Mouse (Mus musculus) midbrain, embryonic 10.5 days (tissue): ENCODE results near the gene Mmrn1. TPM values are rescaled to one million over a fixed set of nuclear protein-coding genes. Genes with fewer than 3 reads are reported as not detected.

ENCODE experiments used
- DNase-seq: peaks from one replicate; pipeline ENCODE4 v3.0.0-alpha.2; 2017; ENCODE audit warnings: low spot score
- H3K27ac ChIP-seq: fragments of 300-500 bp; sonication (generic); replicated peaks from 2 replicates; pipeline ENCODE4 v1.5.1; 2016; ENCODE audit warnings: mild to moderate bottlenecking
- H3K27me3 ChIP-seq: fragments of 300-500 bp; sonication (generic); 2 replicates; pipeline ENCODE4 v1.6.1; 2016; ENCODE audit warnings: low read depth, mild to moderate bottlenecking; ENCODE audit not compliant: poor library complexity, severe bottlenecking
- H3K36me3 ChIP-seq: fragments of 300-500 bp; sonication (generic); 2 replicates; pipeline ENCODE4 v1.6.1; 2016; ENCODE audit warnings: mild to moderate bottlenecking, moderate library complexity
- H3K4me1 ChIP-seq: fragments of 300-500 bp; sonication (generic); 2 replicates; pipeline ENCODE4 v1.6.1; 2016
- H3K4me3 ChIP-seq: fragments of 300-500 bp; sonication (generic); 2 replicates; pipeline ENCODE4 v1.5.1; 2016; ENCODE audit warnings: mild to moderate bottlenecking, moderate library complexity
- H3K9me3 ChIP-seq: fragments of 300-500 bp; sonication (generic); replicated peaks from 2 replicates; pipeline ENCODE4 v1.6.1; 2016; ENCODE audit warnings: mild to moderate bottlenecking
- WGBS: fragments of 180-500 bp; shearing (Covaris S2); methylation state at CpG from one replicate; pipeline ENCODE4 v1.1.7; 2016; 5-methylcytosine and 5-hydroxymethylcytosine counted together
- polyA plus RNA-seq: library from polyadenylated mRNA; unstranded; fragments of >200 nt; fragmentation: Nextera tagmentation; extraction: Ambion mirVana; gene quantifications from 2 replicates; pipeline ENCODE4 v1.2.1, GENCODE M21; 2016

The Mmrn1 gene
- polyA plus RNA-seq, 1 experiment from 2014 or later, result 5.6 TPM

- H3K4me1 ChIP-seq, result no peaks in the 10 kb centered on the region
- H3K27ac ChIP-seq, result no peak overlapping the region
- 89% methylated on average over 4 of the region's 4 CpGs for WGBS
- no peaks in the 10 kb centered on the region for H3K27me3 ChIP-seq
- H3K9me3 ChIP-seq, result no peaks in the 10 kb centered on the region
- no peak overlapping the region for H3K4me3 ChIP-seq
- H3K36me3 ChIP-seq, result no peaks in the 10 kb centered on the region
- no peak for DNase-seq
These were observed 42.2 kb downstream of the Mmrn1 start for GRCm38 (mm10) chr6:60966931-60967330.

- no peak for DNase-seq
- no peaks in the 10 kb centered on the region for H3K4me1 ChIP-seq
- 88% methylated on average over 6 of the region's 6 CpGs for WGBS
- no peak overlapping the region for H3K27ac ChIP-seq
- no peak overlapping the region for H3K4me3 ChIP-seq
- no peaks in the 10 kb centered on the region for H3K9me3 ChIP-seq
- no peaks in the 10 kb centered on the region for H3K27me3 ChIP-seq
- H3K36me3 ChIP-seq, result no peaks in the 10 kb centered on the region
These were observed 44.6 kb downstream of the Mmrn1 start for GRCm38 (mm10) chr6:60969407-60969806.

GRCm38 (mm10) chr6:60970811-60971210 lies 46.0 kb downstream of the Mmrn1 start:
- H3K4me3 ChIP-seq, result no peak overlapping the region
- no peaks in the 10 kb centered on the region for H3K27me3 ChIP-seq
- H3K9me3 ChIP-seq, result no peaks in the 10 kb centered on the region
- DNase-seq, result no peak
- H3K36me3 ChIP-seq, result no peaks in the 10 kb centered on the region
- H3K4me1 ChIP-seq, result no peaks in the 10 kb centered on the region
- 90% methylated on average over 2 of the region's 2 CpGs for WGBS
- H3K27ac ChIP-seq, result no peak overlapping the region

GRCm38 (mm10) chr6:60978610-60979009 lies 53.8 kb downstream of the Mmrn1 start:
- Histone ChIP-seq H3K36me3 (no peaks in the 10 kb centered on the region), H3K27me3 (no peaks in the 10 kb centered on the region), H3K4me3 (no peak overlapping the region), H3K9me3 (no peaks in the 10 kb centered on the region), H3K4me1 (no peaks in the 10 kb centered on the region), H3K27ac (no peak overlapping the region)
- 75% methylated on average over 1 of the region's 1 CpGs for WGBS
- DNase-seq, result no peak

- H3K27ac ChIP-seq, result no peak overlapping the region
- H3K36me3 ChIP-seq, result no peaks in the 10 kb centered on the region
- no peaks in the 10 kb centered on the region for H3K27me3 ChIP-seq
- WGBS, result 95% methylated on average over 2 of the region's 2 CpGs
- no peaks in the 10 kb centered on the region for H3K4me1 ChIP-seq
- no peak for DNase-seq
- no peaks in the 10 kb centered on the region for H3K9me3 ChIP-seq
- no peak overlapping the region for H3K4me3 ChIP-seq
These were observed 54.3 kb downstream of the Mmrn1 start for GRCm38 (mm10) chr6:60979039-60979438.

- Histone ChIP-seq H3K9me3 (no peaks in the 10 kb centered on the region), H3K27me3 (no peaks in the 10 kb centered on the region), H3K36me3 (no peaks in the 10 kb centered on the region), H3K4me1 (no peaks in the 10 kb centered on the region), H3K4me3 (no peak overlapping the region), H3K27ac (no peak overlapping the region)
- 67% methylated on average over 1 of the region's 1 CpGs for WGBS
- DNase-seq, result no peak
These were observed 59.6 kb downstream of the Mmrn1 start for GRCm38 (mm10) chr6:60984360-60984759.

- 46% methylated on average over 2 of the region's 2 CpGs for WGBS
- Histone ChIP-seq H3K27ac (no peak overlapping the region), H3K4me1 (no peaks in the 10 kb centered on the region), H3K4me3 (no peak overlapping the region), H3K27me3 (no peaks in the 10 kb centered on the region), H3K9me3 (no peaks in the 10 kb centered on the region), H3K36me3 (no peaks in the 10 kb centered on the region)
- no peak for DNase-seq
These were observed 61.1 kb downstream of the Mmrn1 start for GRCm38 (mm10) chr6:60985919-60986318.

- H3K27me3 ChIP-seq, result no peaks in the 10 kb centered on the region
- H3K36me3 ChIP-seq, result no peaks in the 10 kb centered on the region
- no peak overlapping the region for H3K27ac ChIP-seq
- 91% methylated on average over 11 of the region's 11 CpGs for WGBS
- DNase-seq, result no peak
- no peaks in the 10 kb centered on the region for H3K9me3 ChIP-seq
- H3K4me3 ChIP-seq, result no peak overlapping the region
- H3K4me1 ChIP-seq, result no peaks in the 10 kb centered on the region
These were observed 62.1 kb downstream of the Mmrn1 start for GRCm38 (mm10) chr6:60986914-60987313.

GRCm38 (mm10) chr6:60987804-60988203 lies 63.0 kb downstream of the Mmrn1 start:
- Histone ChIP-seq H3K27me3 (no peaks in the 10 kb centered on the region), H3K4me1 (no peaks in the 10 kb centered on the region), H3K9me3 (no peaks in the 10 kb centered on the region), H3K4me3 (no peak overlapping the region), H3K36me3 (no peaks in the 10 kb centered on the region), H3K27ac (no peak overlapping the region)
- 92% methylated on average over 3 of the region's 3 CpGs for WGBS
- no peak for DNase-seq

GRCm38 (mm10) chr6:60992366-60992765 lies 67.6 kb downstream of the Mmrn1 start:
- Histone ChIP-seq H3K36me3 (no peaks in the 10 kb centered on the region), H3K4me1 (peaks cover 11% of the 10 kb centered on the region), H3K27ac (no peak overlapping the region), H3K27me3 (no peaks in the 10 kb centered on the region), H3K9me3 (no peaks in the 10 kb centered on the region), H3K4me3 (no peak overlapping the region)
- DNase-seq, result no peak
- WGBS, result 93% methylated on average over 1 of the region's 1 CpGs

GRCm38 (mm10) chr6:60993386-60994108 lies 68.8 kb downstream of the Mmrn1 start:
- DNase-seq, result no peak
- Histone ChIP-seq H3K4me1 (peaks cover 11% of the 10 kb centered on the region), H3K9me3 (no peaks in the 10 kb centered on the region), H3K27ac (no peak overlapping the region), H3K27me3 (no peaks in the 10 kb centered on the region), H3K36me3 (no peaks in the 10 kb centered on the region), H3K4me3 (no peak overlapping the region)
- 74% methylated on average over 4 of the region's 4 CpGs for WGBS

GRCm38 (mm10) chr6:60994114-60994513 lies 69.3 kb downstream of the Mmrn1 start:
- WGBS, result 10% methylated on average over 6 of the region's 6 CpGs
- peak overlapping the region; percentile 30 for H3K4me3 ChIP-seq
- peaks cover 11% of the 10 kb centered on the region for H3K4me1 ChIP-seq
- no peaks in the 10 kb centered on the region for H3K9me3 ChIP-seq
- DNase-seq, result no peak
- no peak overlapping the region for H3K27ac ChIP-seq
- no peaks in the 10 kb centered on the region for H3K27me3 ChIP-seq
- H3K36me3 ChIP-seq, result no peaks in the 10 kb centered on the region

GRCm38 (mm10) chr6:60994521-60994920 lies 69.7 kb downstream of the Mmrn1 start:
- no peak overlapping the region for H3K27ac ChIP-seq
- 35% methylated on average over 10 of the region's 10 CpGs for whole genome bisulfite sequencing
- no peak for DNase-seq
- no peaks in the 10 kb centered on the region for H3K36me3 ChIP-seq
- peak overlapping the region; percentile 30; the same call in 1 of the 2 replicates for H3K4me3 ChIP-seq
- H3K27me3 ChIP-seq, result no peaks in the 10 kb centered on the region
- H3K9me3 ChIP-seq, result no peaks in the 10 kb centered on the region
- H3K4me1 ChIP-seq, result peaks cover 11% of the 10 kb centered on the region
